ENCODE assay signal across 8 mouse cellular contexts in genomic region chr12:76370831-76371571, GRCm38 (mm10). TPM values are rescaled to one million over a fixed set of nuclear protein-coding genes. Genes with fewer than 3 reads are reported as not detected.
A peak's percentile ranks its signal among the peaks of the same experiment; 100 is the strongest.
DNase-seq lines count a peak whose midpoint lies in the region; ATAC-seq lines count a peak whose summit lies in the region.

No protein-coding gene starts in this region.

- ATAC-seq in embryonic facial prominence, embryonic 12.5 days (ENCODE audit: insufficient number of reproducible peaks, insufficient read depth, low FRiP score, low TSS enrichment): peak; percentile 62; the same call in 1 of the 2 replicates
- peak; percentile 70 for ATAC-seq in kidney, embryonic 14.5 days (ENCODE audit: low FRiP score, low TSS enrichment)
- peak; percentile 66 for ATAC-seq in liver, embryonic 12.5 days
- peak; percentile 66 for ATAC-seq in stomach, embryonic 15.5 days (ENCODE audit: insufficient read depth, low FRiP score, low read depth)

- under 1% methylated on average over 52 of the region's 63 CpGs for WGBS in embryonic facial prominence, embryonic 12.5 days
- under 1% methylated on average over 63 of the region's 63 CpGs for WGBS in kidney, embryonic 14.5 days
- under 1% methylated on average over 63 of the region's 63 CpGs for WGBS in liver, embryonic 12.5 days (ENCODE audit: insufficient replicate concordance)
- under 1% methylated on average over 61 of the region's 63 CpGs for WGBS in stomach, embryonic 15.5 days

- peak; percentile 88 for DNase-seq in 3134 (ENCODE audit: extremely low read depth, insufficient read length, low spot score)
- peak; percentile 88 for DNase-seq in adrenal gland, postnatal 10 days
- peak; percentile 78 to 79 for DNase-seq in heart, adult 9 months (ENCODE audit: low spot score in 2 of 2)
- DNase-seq in natural killer cell, adult 2 months (ENCODE audit: low spot score in 2 of 2): peak; percentile 51 to 64

- H3K9ac ChIP-seq in embryonic facial prominence, embryonic 12.5 days: peak overlapping the region; percentile 97
- peak overlapping the region; percentile 99 for H3K9ac ChIP-seq in kidney, embryonic 14.5 days (ENCODE audit: low read depth, low read length)
- H3K9ac ChIP-seq in liver, embryonic 12.5 days: peak overlapping the region; percentile 99
- H3K9ac ChIP-seq in stomach, embryonic 15.5 days: peak overlapping the region; percentile 99

- no peaks in the 10 kb centered on the region for H3K36me3 ChIP-seq in embryonic facial prominence, embryonic 12.5 days
- H3K36me3 ChIP-seq in kidney, embryonic 14.5 days (ENCODE audit: control insufficient read depth, insufficient read depth, low read length): no peaks in the 10 kb centered on the region
- 0 out of 2 replicates have a peak, but pooled peaks cover 5% of the 10 kb centered on the region for H3K36me3 ChIP-seq in liver, embryonic 12.5 days
- H3K36me3 ChIP-seq in stomach, embryonic 15.5 days: no peaks in the 10 kb centered on the region

- H3K27me3 ChIP-seq in embryonic facial prominence, embryonic 12.5 days: no peaks in the 10 kb centered on the region
- H3K27me3 ChIP-seq in kidney, embryonic 14.5 days (ENCODE audit: control insufficient read depth, insufficient read depth, low read length): no peaks in the 10 kb centered on the region
- H3K27me3 ChIP-seq in liver, embryonic 12.5 days (replicated peaks): no peaks in the 10 kb centered on the region
- no peaks in the 10 kb centered on the region for H3K27me3 ChIP-seq in stomach, embryonic 15.5 days (replicated peaks)

- H3K27ac ChIP-seq in embryonic facial prominence, embryonic 12.5 days: peak overlapping the region; percentile 100
- peak overlapping the region; percentile 100 for H3K27ac ChIP-seq in kidney, embryonic 14.5 days (ENCODE audit: low read depth, low read length)
- H3K27ac ChIP-seq in liver, embryonic 12.5 days: peak overlapping the region; percentile 99
- peak overlapping the region; percentile 100 for H3K27ac ChIP-seq in stomach, embryonic 15.5 days

- no peaks in the 10 kb centered on the region for H3K9me3 ChIP-seq in embryonic facial prominence, embryonic 12.5 days
- no peaks in the 10 kb centered on the region for H3K9me3 ChIP-seq in kidney, embryonic 14.5 days (ENCODE audit: control insufficient read depth, low read length)
- no peaks in the 10 kb centered on the region for H3K9me3 ChIP-seq in liver, embryonic 12.5 days (replicated peaks)
- H3K9me3 ChIP-seq in stomach, embryonic 15.5 days: no peaks in the 10 kb centered on the region

- H3K4me2 ChIP-seq in embryonic facial prominence, embryonic 12.5 days (replicated peaks): peak overlapping the region; percentile 81
- peak overlapping the region; percentile 73 for H3K4me2 ChIP-seq in kidney, embryonic 14.5 days (replicated peaks; ENCODE audit: low read depth, low read length)
- H3K4me2 ChIP-seq in liver, embryonic 12.5 days: peak overlapping the region; percentile 94
- H3K4me2 ChIP-seq in stomach, embryonic 15.5 days: peak overlapping the region; percentile 85

- peak overlapping the region; percentile 75 for H3K4me3 ChIP-seq in embryonic facial prominence, embryonic 12.5 days
- peak overlapping the region; percentile 98 for H3K4me3 ChIP-seq in kidney, embryonic 14.5 days (ENCODE audit: low read length)
- peak overlapping the region; percentile 96 for H3K4me3 ChIP-seq in liver, embryonic 12.5 days
- peak overlapping the region; percentile 87 for H3K4me3 ChIP-seq in stomach, embryonic 15.5 days (replicated peaks)

- H3K4me1 ChIP-seq in embryonic facial prominence, embryonic 12.5 days: peaks cover 43% of the 10 kb centered on the region
- peaks cover 42% of the 10 kb centered on the region for H3K4me1 ChIP-seq in kidney, embryonic 14.5 days (ENCODE audit: control insufficient read depth, insufficient read depth, low read length)
- peaks cover 74% of the 10 kb centered on the region for H3K4me1 ChIP-seq in liver, embryonic 12.5 days
- peaks cover 34% of the 10 kb centered on the region for H3K4me1 ChIP-seq in stomach, embryonic 15.5 days

RNA-seq across cellular contexts. Expression of gene Zbtb1, which starts 0.9 kb away (rescaled TPM):
- 1 to 10 TPM; 5.7 to 7.2 TPM for total RNA-seq in adrenal gland, postnatal 10 days (2021)
- 11.0 and 11.7 TPM in 2 replicates for polyA plus RNA-seq in embryonic facial prominence, embryonic 12.5 days (2016; fragmentation: Nextera tagmentation; extraction: Ambion mirVana)
- polyA plus RNA-seq in kidney, embryonic 14.5 days (2014; fragmentation: Nextera tagmentation; extraction: Ambion mirVana): 8.3 and 12.5 TPM in 2 replicates
- 7.3 and 8.2 TPM in 2 replicates for polyA plus RNA-seq in liver, embryonic 12.5 days (2016; fragmentation: Nextera tagmentation; extraction: Ambion mirVana)
- 8.9 and 9.5 TPM in 2 replicates for polyA plus RNA-seq in stomach, embryonic 15.5 days (2015; fragmentation: Nextera tagmentation; extraction: Ambion mirVana)

RNA-seq across cellular contexts. Expression of gene Zbtb25, which starts 1.6 kb away (rescaled TPM):
- total RNA-seq in adrenal gland, postnatal 10 days (2021): 10 to 100 TPM in 1 of 2 experiments, 1 to 10 TPM in 1; 8.7 to 15.9 TPM
- 20.6 and 22.4 TPM in 2 replicates for polyA plus RNA-seq in embryonic facial prominence, embryonic 12.5 days (2016; fragmentation: Nextera tagmentation; extraction: Ambion mirVana)
- 19.9 and 20.5 TPM in 2 replicates for polyA plus RNA-seq in kidney, embryonic 14.5 days (2014; fragmentation: Nextera tagmentation; extraction: Ambion mirVana)
- 10.3 and 10.8 TPM in 2 replicates for polyA plus RNA-seq in liver, embryonic 12.5 days (2016; fragmentation: Nextera tagmentation; extraction: Ambion mirVana)
- polyA plus RNA-seq in stomach, embryonic 15.5 days (2015; fragmentation: Nextera tagmentation; extraction: Ambion mirVana): 13.7 and 14.5 TPM in 2 replicates

RNA-seq across cellular contexts. Expression of gene Hspa2, which starts 33.0 kb away (rescaled TPM):
- 10 to 100 TPM; 16.7 to 18.6 TPM for total RNA-seq in adrenal gland, postnatal 10 days (2021)
- polyA plus RNA-seq in embryonic facial prominence, embryonic 12.5 days (2016; fragmentation: Nextera tagmentation; extraction: Ambion mirVana): 4.4 and 5.6 TPM in 2 replicates
- polyA plus RNA-seq in kidney, embryonic 14.5 days (2014; fragmentation: Nextera tagmentation; extraction: Ambion mirVana): 5.4 and 7.7 TPM in 2 replicates
- 2.1 and 2.9 TPM in 2 replicates for polyA plus RNA-seq in liver, embryonic 12.5 days (2016; fragmentation: Nextera tagmentation; extraction: Ambion mirVana)
- polyA plus RNA-seq in stomach, embryonic 15.5 days (2015; fragmentation: Nextera tagmentation; extraction: Ambion mirVana): 11.3 and 11.7 TPM in 2 replicates

RNA-seq across cellular contexts. Expression of gene Akap5, which starts 46.3 kb away (rescaled TPM):
- total RNA-seq in adrenal gland, postnatal 10 days (2021): 1 to 10 TPM; 4.6 to 7.0 TPM
- polyA plus RNA-seq in embryonic facial prominence, embryonic 12.5 days (2016; fragmentation: Nextera tagmentation; extraction: Ambion mirVana): 1.9 and 2.3 TPM in 2 replicates
- 0.96 and 1.7 TPM in 2 replicates for polyA plus RNA-seq in kidney, embryonic 14.5 days (2014; fragmentation: Nextera tagmentation; extraction: Ambion mirVana)
- polyA plus RNA-seq in liver, embryonic 12.5 days (2016; fragmentation: Nextera tagmentation; extraction: Ambion mirVana): 0.98 and 1.0 TPM in 2 replicates
- polyA plus RNA-seq in stomach, embryonic 15.5 days (2015; fragmentation: Nextera tagmentation; extraction: Ambion mirVana): 4.1 TPM in 2 replicates

RNA-seq across cellular contexts. Expression of gene Ppp1r36, which starts 46.3 kb away (rescaled TPM):
- under 1 TPM in 1 of 2 experiments, not detected in 1; 0.45 TPM for total RNA-seq in adrenal gland, postnatal 10 days (2021)
- polyA plus RNA-seq in embryonic facial prominence, embryonic 12.5 days (2016; fragmentation: Nextera tagmentation; extraction: Ambion mirVana): 2.0 and 2.1 TPM in 2 replicates
- 3.4 and 3.9 TPM in 2 replicates for polyA plus RNA-seq in kidney, embryonic 14.5 days (2014; fragmentation: Nextera tagmentation; extraction: Ambion mirVana)
- 0.18 and 0.29 TPM in 2 replicates for polyA plus RNA-seq in liver, embryonic 12.5 days (2016; fragmentation: Nextera tagmentation; extraction: Ambion mirVana)
- 2.9 and 3.2 TPM in 2 replicates for polyA plus RNA-seq in stomach, embryonic 15.5 days (2015; fragmentation: Nextera tagmentation; extraction: Ambion mirVana)

Comparison
In these comparisons a context has a peak if more than half of its experiments do, and no peak if none do; other contexts are left out.
1. Peak in every context shown above with its lines: DNase-seq, ATAC-seq, H3K4me3 ChIP-seq and H3K27ac ChIP-seq.